Comparison of ENCODE assay signal across 8 mouse cellular contexts in the genomic region with DNA sequence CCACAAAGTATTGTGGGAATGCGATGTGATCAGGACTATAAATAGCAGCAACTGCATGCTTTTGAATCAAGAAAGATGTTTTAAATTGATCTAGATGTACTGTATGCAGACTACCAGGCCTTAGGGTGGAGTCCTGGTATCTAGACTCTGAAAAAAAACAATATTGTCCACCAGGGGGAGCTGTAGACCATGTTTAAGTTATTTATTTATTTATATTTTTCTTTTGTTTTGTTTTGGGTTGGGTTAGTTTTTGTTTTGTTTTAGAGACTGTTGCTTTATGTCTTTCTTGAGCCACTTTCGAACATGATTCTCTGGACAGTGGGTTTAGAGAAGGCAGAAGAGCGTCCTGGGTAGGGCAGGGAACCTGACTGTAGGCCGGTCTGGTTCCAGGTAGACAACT. TPM values are rescaled to one million over a fixed set of nuclear protein-coding genes. Genes with fewer than 3 reads are reported as not detected.
A peak's percentile ranks its signal among the peaks of the same experiment; 100 is the strongest.
DNase-seq lines count a peak whose midpoint lies in the region; ATAC-seq and TF ChIP-seq lines count a peak whose summit lies in the region.

No protein-coding gene starts in this region.

- H3K4me1 ChIP-seq in lung, embryonic 14.5 days (ENCODE audit: insufficient read depth), result no peaks in the 10 kb centered on the region

- no peaks in the 10 kb centered on the region for H3K36me3 ChIP-seq in lung, embryonic 14.5 days (ENCODE audit: insufficient read depth)

- no peak overlapping the region for H3K4me2 ChIP-seq in lung, embryonic 14.5 days

- peak; percentile 76 for DNase-seq in cerebellum, adult 9-10 months
- DNase-seq in cerebellum, postnatal 36 days, result no peak
- DNase-seq in left cerebral cortex, postnatal 25 days (ENCODE audit: low spot score in 2 of 2), result peak; percentile 36 to 65
- no peak for DNase-seq in left cerebral cortex, postnatal 36 days (ENCODE audit: low spot score in 2 of 2)
- peak; percentile 67 for DNase-seq in c-Kit-positive CD71-positive TER-119-negative erythroid progenitor cells, embryonic 14.5 days (ENCODE audit: low read depth)
- DNase-seq in lung, embryonic 14.5 days, result peak; percentile 87
- no peak for DNase-seq in right cerebral cortex, postnatal 10 days (ENCODE audit: low spot score in 2 of 2)
- no peak for DNase-seq in gastrocnemius, postnatal 4 days (ENCODE audit: low spot score in 2 of 2)

- no peak overlapping the region for H3K4me3 ChIP-seq in lung, embryonic 14.5 days (ENCODE audit: low read depth, low read length)

- 46% methylated on average over 4 of the region's 4 CpGs for WGBS in lung, embryonic 14.5 days

- peak; percentile 31; the same call in 1 of the 2 replicates for ATAC-seq in lung, embryonic 14.5 days (ENCODE audit: insufficient read depth)

- no peaks in the 10 kb centered on the region for H3K9me3 ChIP-seq in lung, embryonic 14.5 days (ENCODE audit: low read depth, low read length)

- intact Hi-C loops in left cerebral cortex, postnatal 25 days (cut with DNase I), result loop anchor here (2.0 to 5.0 kb wide), 2 partner anchors 133 to 254 kb away; no protein-coding TSS in a partner anchor
- intact Hi-C loops in left cerebral cortex, postnatal 36 days (cut with DNase I), result loop anchor here (1.0 kb wide), 1 partner anchor 132 kb away; no protein-coding TSS in a partner anchor

- H3K9ac ChIP-seq in lung, embryonic 14.5 days, result no peak overlapping the region

- peak; percentile 63 for TF ChIP-seq CTCF in lung, embryonic 14.5 days (IDR thresholded peaks at IDR 0.05; ENCODE audit: low read depth)

- H3K27me3 ChIP-seq in lung, embryonic 14.5 days (ENCODE audit: insufficient read depth, low read length), result no peaks in the 10 kb centered on the region

- H3K27ac ChIP-seq in lung, embryonic 14.5 days (ENCODE audit: low read depth), result no peak overlapping the region

RNA-seq across cellular contexts. Expression of a gene that starts 21.0 kb away (rescaled TPM):
- total RNA-seq in left cerebral cortex, postnatal 25 days (2021), result under 1 TPM; 0.80 to 0.94 TPM
- 1 to 10 TPM in 1 of 2 experiments, under 1 TPM in 1; 0.84 to 1.2 TPM for total RNA-seq in left cerebral cortex, postnatal 36 days (2021)
- not detected in 2 replicates for polyA plus RNA-seq in lung, embryonic 14.5 days (2014; fragmentation: Nextera tagmentation; extraction: Ambion mirVana)
- total RNA-seq in gastrocnemius, postnatal 4 days (2021), result not detected

Comparison
In these comparisons a context has a peak if more than half of its experiments do, and no peak if none do; other contexts are left out.
1. DNase-seq: peak in cerebellum, adult 9-10 months (single experiment), left cerebral cortex, postnatal 25 days (2 of 2), c-Kit-positive CD71-positive TER-119-negative erythroid progenitor cells, embryonic 14.5 days (single experiment) and lung, embryonic 14.5 days (single experiment); none in cerebellum, postnatal 36 days (0 of 2), left cerebral cortex, postnatal 36 days (0 of 2), right cerebral cortex, postnatal 10 days (0 of 2) and gastrocnemius, postnatal 4 days (0 of 2).